Mouse (Mus musculus): ENCODE measurements around the gene 1600015I10Rik. TPM values are rescaled to one million over a fixed set of nuclear protein-coding genes. Genes with fewer than 3 reads are reported as not detected.

The 1600015I10Rik gene
- polyA plus RNA-seq, 1 experiment from 2014 or later = not detected

DNA sequence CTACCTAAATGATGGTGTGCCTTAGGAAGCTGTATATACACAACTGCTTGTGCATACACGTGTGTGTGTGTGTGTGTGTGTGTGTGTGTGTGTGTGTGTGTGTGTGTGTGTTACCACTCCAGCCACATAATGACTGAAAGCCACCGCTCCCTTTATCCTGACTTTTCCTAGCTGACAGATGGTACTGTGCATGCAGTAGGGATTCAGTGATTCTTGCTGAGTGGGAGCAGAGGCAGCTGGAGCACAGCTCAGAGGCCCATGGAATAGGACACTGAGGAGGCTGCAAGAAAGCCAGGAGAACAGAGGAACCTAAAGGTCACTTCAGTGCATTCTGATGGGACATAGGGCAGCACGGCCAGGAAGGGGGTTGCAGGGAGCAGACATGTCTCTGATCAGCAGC is 52.6 kb downstream of the 1600015I10Rik start:
- Histone ChIP-seq H3K4me2 (ENCODE audit: low read depth, low read length) (no peak overlapping the region), H3K9ac (replicated peaks) (no peak overlapping the region), H3K36me3 (replicated peaks; ENCODE audit: insufficient read depth, low read length) (no peaks in the 10 kb centered on the region), H3K27me3 (ENCODE audit: insufficient read depth, low read length) (no peaks in the 10 kb centered on the region), H3K27ac (ENCODE audit: low read depth) (no peak overlapping the region), H3K9me3 (ENCODE audit: low read length) (no peaks in the 10 kb centered on the region), H3K4me3 (ENCODE audit: low read depth, low read length) (no peak overlapping the region), H3K4me1 (ENCODE audit: insufficient read depth) (no peaks in the 10 kb centered on the region)
- no peak for ATAC-seq
- no peak for TF ChIP-seq EP300 (IDR thresholded peaks at IDR 0.05; ENCODE audit: low read depth)
- WGBS (ENCODE audit: insufficient replicate concordance) = 58% methylated on average over 3 of the region's 3 CpGs
- no peak for DNase-seq

Other genes starting within 250 kb of the 1600015I10Rik start
- 13.5 and 14.5 TPM in 2 replicates for gene Gimap4, start 245.3 kb upstream of the 1600015I10Rik start, polyA plus RNA-seq (2015; fragmentation: Nextera tagmentation; extraction: Ambion mirVana)
- 12.2 and 12.5 TPM in 2 replicates for gene Gimap6, start 221.7 kb upstream of the 1600015I10Rik start, polyA plus RNA-seq (2015; fragmentation: Nextera tagmentation; extraction: Ambion mirVana)
- gene Gm28053, start 211.3 kb upstream of the 1600015I10Rik start, polyA plus RNA-seq (2015; fragmentation: Nextera tagmentation; extraction: Ambion mirVana) = 1.1 TPM in 1 of 2 replicates, not detected in the other
- 0.59 and 0.65 TPM in 2 replicates for gene Gimap7, start 211.3 kb upstream of the 1600015I10Rik start, polyA plus RNA-seq (2015; fragmentation: Nextera tagmentation; extraction: Ambion mirVana)
- 9.2 and 10.0 TPM in 2 replicates for gene Gimap1, start 190.8 kb upstream of the 1600015I10Rik start, polyA plus RNA-seq (2015; fragmentation: Nextera tagmentation; extraction: Ambion mirVana)
- 4.7 and 5.9 TPM in 2 replicates for gene Gimap5, start 183.7 kb upstream of the 1600015I10Rik start, polyA plus RNA-seq (2015; fragmentation: Nextera tagmentation; extraction: Ambion mirVana)
- 0.75 and 0.82 TPM in 2 replicates for gene Gimap3, start 159.0 kb upstream of the 1600015I10Rik start, polyA plus RNA-seq (2015; fragmentation: Nextera tagmentation; extraction: Ambion mirVana)
- 174 and 198 TPM in 2 replicates for gene Tmem176a, start 89.0 kb upstream of the 1600015I10Rik start, polyA plus RNA-seq (2015; fragmentation: Nextera tagmentation; extraction: Ambion mirVana)
- gene Tmem176b, start 88.4 kb upstream of the 1600015I10Rik start, polyA plus RNA-seq (2015; fragmentation: Nextera tagmentation; extraction: Ambion mirVana) = 255 and 270 TPM in 2 replicates
- 0.11 TPM in 2 replicates for gene Aoc1, start 57.0 kb upstream of the 1600015I10Rik start, polyA plus RNA-seq (2015; fragmentation: Nextera tagmentation; extraction: Ambion mirVana)
- gene Doxl2, start 45.1 kb downstream of the 1600015I10Rik start, polyA plus RNA-seq (2015; fragmentation: Nextera tagmentation; extraction: Ambion mirVana) = not detected in 2 replicates
- gene Svs1, start 57.0 kb downstream of the 1600015I10Rik start, polyA plus RNA-seq (2015; fragmentation: Nextera tagmentation; extraction: Ambion mirVana) = not detected in 2 replicates
- 0.52 and 0.53 TPM in 2 replicates for gene Gpnmb, start 106.7 kb downstream of the 1600015I10Rik start, polyA plus RNA-seq (2015; fragmentation: Nextera tagmentation; extraction: Ambion mirVana)
- 54.5 and 55.5 TPM in 2 replicates for gene Malsu1, start 143.9 kb downstream of the 1600015I10Rik start, polyA plus RNA-seq (2015; fragmentation: Nextera tagmentation; extraction: Ambion mirVana)

Data from liver, postnatal 0 days (tissue).